16 mouse cellular contexts compared by ENCODE assay signal in the genomic region with DNA sequence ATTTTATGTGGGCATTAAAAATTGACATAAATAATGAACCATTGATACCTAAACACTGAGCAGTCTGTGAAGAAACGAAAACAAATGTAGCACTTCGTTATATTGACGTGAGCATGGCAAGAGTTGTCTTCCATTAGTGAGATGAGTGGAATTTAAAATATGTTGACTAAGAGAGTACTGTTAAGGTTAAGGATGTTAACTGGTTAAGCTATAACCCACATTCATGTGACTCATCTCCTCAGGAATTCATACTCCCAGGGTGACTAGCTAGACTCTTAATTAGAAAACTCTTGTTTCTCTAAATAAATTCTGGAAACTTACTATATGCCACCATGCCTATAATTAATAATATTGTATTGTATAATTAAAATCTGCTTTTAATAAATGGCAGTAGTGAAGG.
"Had no signal": no experiment of that assay in that cellular context is flagged by ENCODE, and none has a peak within 500 bp of the region (broad histone marks: within the 10 kb centered on the region; RNA-seq: fewer than 3 reads in every experiment).

No protein-coding gene starts in this region.

- DNase-seq: kidney, adult 11 months; kidney, postnatal 10 days; layer of hippocampus, postnatal 36 days; liver, embryonic 13.5 days; lung, embryonic 14.5 days; right cerebral cortex, adult 18-20 months; right cerebral cortex, postnatal 14 days; right cerebral cortex, postnatal 4 days; thymus, postnatal 25 days had no signal

- H3K4me1 ChIP-seq: liver, embryonic 13.5 days; midbrain, embryonic 12.5 days; midbrain, embryonic 15.5 days; neural tube, embryonic 12.5 days; neural tube, embryonic 15.5 days had no signal

- H3K27me3 ChIP-seq: liver, embryonic 13.5 days; midbrain, embryonic 12.5 days; midbrain, embryonic 15.5 days; neural tube, embryonic 12.5 days; neural tube, embryonic 15.5 days had no signal

- H3K36me3 ChIP-seq: liver, embryonic 13.5 days; midbrain, embryonic 12.5 days; midbrain, embryonic 15.5 days; neural tube, embryonic 12.5 days; neural tube, embryonic 15.5 days had no signal

- H3K27ac ChIP-seq: left cerebral cortex, adult 2 months; liver, embryonic 13.5 days; macrophage; midbrain, embryonic 12.5 days; midbrain, embryonic 15.5 days; neural tube, embryonic 12.5 days; neural tube, embryonic 15.5 days; stomach, postnatal 0 days had no signal

- H3K4me3 ChIP-seq: left cerebral cortex, adult 2 months; liver, embryonic 13.5 days; midbrain, embryonic 12.5 days; midbrain, embryonic 15.5 days; neural tube, embryonic 12.5 days; neural tube, embryonic 15.5 days had no signal
